Mouse (Mus musculus) cerebellum, postnatal 14 days (tissue): ENCODE results near the gene Ifna11.
"Not testable (repeated sequence)": the region's sequence is repeated elsewhere in the genome, so short reads cannot be mapped to it uniquely, and the experiment has no call there.

Experiments
- DNase-seq, 2 experiments: peaks; one replicate each; pipeline ENCODE4 v3.0.0; 2021; ENCODE audit warnings: mixed read lengths in 2 of 2

The Ifna11 gene

GRCm38 (mm10) chr4:88819659-88820058 lies at the start of gene Ifna11:
Ifna11 (plus strand) TSS chr4:88819959.
- no peak for DNase-seq

- DNase-seq: not testable (repeated sequence)
Observed at GRCm38 (mm10) chr4:88773534-88773933, 46.2 kb upstream of the Ifna11 start, which contains the start of gene Gm13290. Gm13290 (plus strand) TSS chr4:88773834.

DNA sequence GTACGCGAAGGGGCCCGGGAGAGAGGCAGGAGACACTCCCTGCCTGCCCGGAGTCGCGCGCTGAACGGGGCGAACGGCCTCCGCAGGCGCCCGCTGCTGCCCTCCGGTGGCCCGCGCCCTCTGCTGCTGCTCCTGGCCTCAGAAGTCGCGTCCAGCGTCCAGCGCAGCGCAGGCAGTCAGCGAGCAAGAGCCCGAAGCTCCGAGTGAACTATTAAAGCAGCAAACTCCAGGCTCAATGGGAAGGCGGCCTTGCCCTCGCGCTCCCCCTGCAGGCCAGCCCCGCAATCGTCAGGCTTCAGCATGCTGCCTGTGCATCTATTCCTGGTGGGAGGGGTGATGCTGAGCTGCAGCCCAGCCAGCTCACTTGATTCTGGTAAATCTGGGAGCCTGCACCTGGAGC lies 43.1 kb upstream of the Ifna11 start, which contains the start of gene Gm13289:
Gene Gm13289, plus strand, starts transcription at position 301 of the 400 bp plus-strand sequence.
- DNase-seq: not testable (repeated sequence)

GRCm38 (mm10) chr4:88779550-88779949 lies 40.2 kb upstream of the Ifna11 start, which contains the start of gene Gm13272:
Gm13272 (plus strand) TSS chr4:88779850.
- DNase-seq: not testable (repeated sequence)

DNA sequence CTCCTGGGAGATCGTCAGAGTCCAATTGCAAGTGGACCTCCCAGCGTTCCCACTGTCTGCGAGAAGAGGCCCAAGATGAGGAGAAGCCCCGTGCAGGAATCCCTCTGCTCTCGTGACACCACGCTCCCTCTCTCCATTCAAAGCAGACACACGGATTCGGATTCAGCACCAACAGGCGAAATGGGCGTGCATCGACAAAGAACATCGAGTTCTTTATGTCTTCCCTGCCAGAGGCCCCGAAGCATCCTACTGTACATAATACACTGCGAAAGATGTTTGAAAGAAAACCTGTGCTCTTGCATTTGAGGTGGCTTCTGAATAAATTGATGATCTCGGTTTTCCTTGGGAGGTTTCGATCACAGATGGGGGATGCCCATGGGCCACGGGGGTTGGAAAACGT lies 39.4 kb upstream of the Ifna11 start:
- not testable (repeated sequence) for DNase-seq

- DNase-seq: not testable (repeated sequence)
Observed at GRCm38 (mm10) chr4:88781831-88782230, 37.9 kb upstream of the Ifna11 start, which contains the start of gene Ifnz. Ifnz (plus strand) TSS chr4:88782131.

GRCm38 (mm10) chr4:88782335-88782734 lies 37.4 kb upstream of the Ifna11 start:
- not testable (repeated sequence) for DNase-seq

- DNase-seq: not testable (repeated sequence)
Observed at GRCm38 (mm10) chr4:88785409-88785808, 34.4 kb upstream of the Ifna11 start, which contains the start of gene Gm13276. Gm13276 (plus strand) TSS chr4:88785709.

- DNase-seq: peak; percentile 76
Observed at GRCm38 (mm10) chr4:88788402-88788801, 31.4 kb upstream of the Ifna11 start, which contains the start of gene Gm13277. Gm13277 (plus strand) TSS chr4:88788632.

DNA sequence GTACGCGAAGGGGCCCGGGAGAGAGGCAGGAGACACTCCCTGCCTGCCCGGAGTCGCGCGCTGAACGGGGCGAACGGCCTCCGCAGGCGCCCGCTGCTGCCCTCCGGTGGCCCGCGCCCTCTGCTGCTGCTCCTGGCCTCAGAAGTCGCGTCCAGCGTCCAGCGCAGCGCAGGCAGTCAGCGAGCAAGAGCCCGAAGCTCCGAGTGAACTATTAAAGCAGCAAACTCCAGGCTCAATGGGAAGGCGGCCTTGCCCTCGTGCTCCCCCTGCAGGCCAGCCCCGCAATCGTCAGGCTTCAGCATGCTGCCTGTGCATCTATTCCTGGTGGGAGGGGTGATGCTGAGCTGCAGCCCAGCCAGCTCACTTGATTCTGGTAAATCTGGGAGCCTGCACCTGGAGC lies 28.5 kb upstream of the Ifna11 start, which contains the start of gene Gm13278:
Gene Gm13278, plus strand, starts transcription at position 301 of the 400 bp plus-strand sequence.
- DNase-seq: not testable (repeated sequence)

- DNase-seq: peak; percentile 42 to 61
Observed at GRCm38 (mm10) chr4:88793936-88794675, 25.7 kb upstream of the Ifna11 start, which contains the start of gene Gm13275. Gm13275 (plus strand) TSS chr4:88794487.

GRCm38 (mm10) chr4:88797097-88797496 lies 22.7 kb upstream of the Ifna11 start, which contains the start of gene Gm13279:
Gm13279 (plus strand) TSS chr4:88797397.
- not testable (repeated sequence) for DNase-seq

DNA sequence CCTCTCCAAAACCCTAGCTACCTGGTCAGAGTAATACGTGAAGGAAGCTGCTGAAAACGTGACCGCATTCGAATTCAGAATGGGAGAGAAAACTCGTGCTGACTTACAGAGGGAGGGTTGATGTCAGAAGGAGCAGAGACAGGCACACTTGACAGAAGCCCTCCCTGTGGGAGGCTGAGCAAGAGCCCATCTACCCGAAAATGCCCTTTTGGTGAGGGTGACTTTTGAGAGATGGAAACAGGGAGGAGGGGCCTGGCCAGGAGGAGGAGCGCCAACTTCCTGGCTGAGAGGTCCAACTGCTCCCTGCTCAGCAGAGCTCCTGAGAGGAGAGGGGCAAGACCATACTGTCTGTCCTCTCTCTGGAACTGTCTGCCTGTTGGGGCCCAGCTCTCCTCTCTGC lies 20.4 kb upstream of the Ifna11 start, which contains the start of gene Gm13285:
Gene Gm13285, plus strand, starts transcription at position 301 of the 400 bp plus-strand sequence.
- not testable (repeated sequence) for DNase-seq

- DNase-seq: not testable (repeated sequence)
Observed at GRCm38 (mm10) chr4:88802954-88803353, 16.8 kb upstream of the Ifna11 start, which contains the start of gene Gm13287. Gm13287 (plus strand) TSS chr4:88803254.

DNA sequence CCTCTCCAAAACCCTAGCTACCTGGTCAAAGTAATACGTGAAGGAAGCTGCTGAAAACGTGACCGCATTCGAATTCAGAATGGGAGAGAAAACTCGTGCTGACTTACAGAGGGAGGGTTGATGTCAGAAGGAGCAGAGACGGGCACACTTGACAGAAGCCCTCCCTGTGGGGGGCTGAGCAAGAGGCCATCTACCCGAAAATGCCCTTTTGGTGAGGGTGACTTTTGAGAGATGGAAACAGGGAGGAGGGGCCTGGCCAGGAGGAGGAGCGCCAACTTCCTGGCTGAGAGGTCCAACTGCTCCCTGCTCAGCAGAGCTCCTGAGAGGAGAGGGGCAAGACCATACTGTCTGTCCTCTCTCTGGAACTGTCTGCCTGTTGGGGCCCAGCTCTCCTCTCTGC lies 14.5 kb upstream of the Ifna11 start, which contains the start of gene Gm13288:
Gene Gm13288, plus strand, starts transcription at position 301 of the 400 bp plus-strand sequence.
- DNase-seq: not testable (repeated sequence)

DNA sequence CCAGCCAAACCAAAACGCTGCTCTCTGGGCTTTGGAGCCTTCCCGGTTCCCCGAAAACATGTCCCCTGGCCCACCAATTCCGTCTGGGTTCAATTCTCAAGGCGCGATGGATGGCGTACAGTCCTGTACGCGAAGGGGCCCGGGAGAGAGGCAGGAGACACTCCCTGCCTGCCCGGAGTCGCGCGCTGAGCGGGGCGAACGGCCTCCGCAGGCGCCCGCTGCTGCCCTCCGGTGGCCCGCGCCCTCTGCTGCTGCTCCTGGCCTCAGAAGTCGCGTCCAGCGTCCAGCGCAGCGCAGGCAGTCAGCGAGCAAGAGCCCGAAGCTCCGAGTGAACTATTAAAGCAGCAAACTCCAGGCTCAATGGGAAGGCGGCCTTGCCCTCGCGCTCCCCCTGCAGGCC lies 14.0 kb upstream of the Ifna11 start:
- DNase-seq: not testable (repeated sequence)

- DNase-seq: no peak
Observed at GRCm38 (mm10) chr4:88815928-88816327, 3.8 kb upstream of the Ifna11 start, which contains the start of gene Ifna7. Ifna7 (plus strand) TSS chr4:88816228.

DNA sequence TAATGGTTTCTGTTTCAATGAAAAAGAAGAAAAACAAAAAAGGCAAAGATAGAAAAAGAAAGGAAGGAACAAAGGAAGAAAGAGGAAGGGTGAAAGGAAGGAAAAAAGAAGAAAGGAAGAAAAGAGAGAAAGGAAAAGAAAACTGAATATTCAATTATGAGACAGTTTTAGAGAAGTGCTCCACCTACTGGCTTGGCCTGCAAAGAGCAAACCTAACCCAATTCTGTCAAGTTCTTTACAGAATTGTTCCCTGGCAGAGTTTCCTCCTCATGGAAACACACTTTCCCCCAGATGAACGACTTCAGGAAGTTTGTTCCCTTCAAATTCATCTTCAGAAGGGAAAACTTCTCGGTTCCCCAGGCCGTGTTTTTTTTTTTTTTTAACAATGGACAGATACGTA lies 3.2 kb downstream of the Ifna11 start:
- peak; percentile 15 to 33 for DNase-seq

DNA sequence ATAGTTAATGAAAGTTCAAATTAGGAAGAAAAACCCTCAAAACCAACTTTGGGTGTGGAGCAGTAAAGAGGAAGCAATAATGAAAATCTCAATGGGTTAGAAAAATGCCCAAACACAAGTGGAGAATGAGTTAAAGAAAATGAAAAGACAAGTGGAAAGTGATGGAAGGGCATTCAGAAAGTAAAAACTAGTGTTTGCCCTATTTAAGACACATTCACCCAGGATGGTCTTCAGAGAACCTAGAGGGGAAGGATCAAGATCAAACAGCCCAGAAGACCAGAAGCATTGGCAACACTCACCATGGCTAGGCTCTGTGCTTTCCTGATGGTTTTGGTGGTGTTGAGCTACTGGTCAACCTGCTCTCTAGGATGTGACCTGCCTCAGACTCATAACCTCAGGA lies 7.4 kb downstream of the Ifna11 start, which contains the start of gene Ifna6:
Gene Ifna6, plus strand, starts transcription at position 301 of the 400 bp plus-strand sequence.
- not testable (repeated sequence) for DNase-seq

GRCm38 (mm10) chr4:88830523-88830922 lies 10.8 kb downstream of the Ifna11 start:
- peak; percentile 20 to 32 for DNase-seq

DNA sequence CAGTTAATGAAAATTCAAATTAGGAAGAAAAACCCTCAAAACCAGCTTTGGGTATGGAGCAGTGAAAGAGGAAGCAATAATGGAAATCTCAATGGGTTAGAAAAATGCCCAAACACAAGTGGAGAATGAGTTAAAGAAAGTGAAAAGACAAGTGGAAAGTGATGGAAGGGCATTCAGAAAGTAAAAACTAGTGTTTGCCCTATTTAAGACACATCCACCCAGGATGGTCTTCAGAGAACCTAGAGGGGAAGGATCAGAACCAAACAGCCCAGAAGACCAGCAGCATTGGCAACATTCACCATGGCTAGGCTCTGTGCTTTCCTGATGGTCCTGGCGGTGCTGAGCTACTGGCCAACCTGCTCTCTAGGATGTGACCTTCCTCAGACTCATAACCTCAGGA lies 15.5 kb downstream of the Ifna11 start, which contains the start of gene Ifna5:
Gene Ifna5, plus strand, starts transcription at position 301 of the 400 bp plus-strand sequence.
- not testable (repeated sequence) for DNase-seq

DNA sequence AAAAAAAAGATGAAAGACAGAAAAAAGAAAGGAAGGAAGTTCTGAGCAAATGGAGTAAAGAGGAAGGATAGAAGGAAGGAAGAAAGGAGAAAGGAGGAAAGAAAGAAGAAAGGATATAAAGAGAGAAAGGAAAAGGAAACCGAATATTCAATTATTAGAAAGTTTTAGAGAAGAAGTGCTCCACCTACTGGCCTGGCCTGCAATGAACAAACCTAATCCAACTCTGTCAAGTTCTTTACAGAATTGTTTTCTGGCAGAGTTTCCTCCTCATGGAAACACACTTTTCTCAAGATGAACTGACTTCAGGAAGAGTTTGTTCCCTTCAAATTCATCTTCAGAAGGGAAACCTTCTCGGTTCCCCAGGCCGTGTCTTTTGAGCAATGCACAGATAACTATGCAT lies 19.1 kb downstream of the Ifna11 start:
- DNase-seq: peak; percentile 5 to 14

DNA sequence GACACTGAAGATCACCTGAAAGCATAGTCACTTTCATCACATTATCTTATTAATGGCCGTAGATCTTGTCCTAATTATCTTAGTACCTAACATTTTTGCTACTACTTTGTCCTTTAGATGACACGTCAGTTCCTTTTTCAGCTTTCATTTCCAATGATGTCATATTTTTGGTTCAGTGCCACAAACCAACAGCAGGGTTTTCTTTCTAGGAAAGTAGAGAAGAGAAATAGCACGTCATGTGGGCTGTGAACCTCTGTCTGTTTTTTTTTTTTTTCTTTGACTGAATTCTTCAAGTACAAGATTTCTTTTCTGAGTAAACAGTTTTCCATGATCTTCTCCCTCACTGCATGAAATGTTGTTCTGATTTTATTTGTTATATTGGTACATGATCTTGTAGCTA lies 20.3 kb downstream of the Ifna11 start:
- DNase-seq: no peak
